Mouse (Mus musculus): ENCODE data around the gene 1700123O20Rik. TPM values are rescaled to one million over a fixed set of nuclear protein-coding genes. Genes with fewer than 3 reads are reported as not detected.

The 1700123O20Rik gene
- 77.0 and 90.6 TPM in 2 replicates for polyA plus RNA-seq (2012; rRNA removed)

GRCm38 (mm10) chr14:54686063-54686521, at the start of gene 1700123O20Rik:
1700123O20Rik (plus strand) TSS chr14:54686216.

GRCm38 (mm10) chr14:54640946-54641304, 45.1 kb upstream of the 1700123O20Rik start, which contains the start of gene Gm17606:
Gm17606 (plus strand) TSS chr14:54640952.

GRCm38 (mm10) chr14:54641305-54641969, 44.6 kb upstream of the 1700123O20Rik start, which contains the start of gene Cdh24:
Cdh24 (minus strand) TSS chr14:54641364.

GRCm38 (mm10) chr14:54686522-54687143, 617 bp downstream of the 1700123O20Rik start, which contains the start of gene Acin1:
Acin1 (minus strand) TSS chr14:54686931.

GRCm38 (mm10) chr14:54698733-54699132, 12.7 kb downstream of the 1700123O20Rik start, which contains the start of gene Gm29776:
Gm29776 (minus strand) TSS chr14:54698833.

GRCm38 (mm10) chr14:54712074-54712473, 26.1 kb downstream of the 1700123O20Rik start, which contains the start of gene Cebpe:
Cebpe (minus strand) TSS chr14:54712174.

Other genes starting within 250 kb of the 1700123O20Rik start
- gene Lrp10, start 222.1 kb upstream of the 1700123O20Rik start, polyA plus RNA-seq (2012; rRNA removed): 17.4 and 22.5 TPM in 2 replicates
- 12.4 and 13.4 TPM in 2 replicates for gene Rem2, start 210.1 kb upstream of the 1700123O20Rik start, polyA plus RNA-seq (2012; rRNA removed)
- gene Prmt5, start 168.7 kb upstream of the 1700123O20Rik start, polyA plus RNA-seq (2012; rRNA removed): 95.6 and 97.4 TPM in 2 replicates
- gene Haus4, start 131.6 kb upstream of the 1700123O20Rik start, polyA plus RNA-seq (2012; rRNA removed): 31.8 and 35.7 TPM in 2 replicates
- gene Ajuba, start 108.7 kb upstream of the 1700123O20Rik start, polyA plus RNA-seq (2012; rRNA removed): 40.6 and 48.1 TPM in 2 replicates
- 11.1 and 13.7 TPM in 2 replicates for gene 4931414P19Rik, start 80.2 kb upstream of the 1700123O20Rik start, polyA plus RNA-seq (2012; rRNA removed)
- 240 and 312 TPM in 2 replicates for gene Psmb5, start 68.2 kb upstream of the 1700123O20Rik start, polyA plus RNA-seq (2012; rRNA removed)
- 0.10 and 0.24 TPM in 2 replicates for gene Psmb11, start 64.8 kb upstream of the 1700123O20Rik start, polyA plus RNA-seq (2012; rRNA removed)
- gene Gm17606, start 45.3 kb upstream of the 1700123O20Rik start, polyA plus RNA-seq (2012; rRNA removed): not detected in 2 replicates
- gene Cdh24, start 44.9 kb upstream of the 1700123O20Rik start, polyA plus RNA-seq (2012; rRNA removed): 45.1 and 50.9 TPM in 2 replicates
- 400 and 680 TPM in 2 replicates for gene Acin1, start 715 bp downstream of the 1700123O20Rik start, polyA plus RNA-seq (2012; rRNA removed)
- gene Gm29776, start 12.6 kb downstream of the 1700123O20Rik start, polyA plus RNA-seq (2012; rRNA removed): 0.02 TPM in 1 of 2 replicates, not detected in the other
- 0.20 and 0.64 TPM in 2 replicates for gene Cebpe, start 26.0 kb downstream of the 1700123O20Rik start, polyA plus RNA-seq (2012; rRNA removed)
- 2.7 and 3.1 TPM in 2 replicates for gene Slc7a8, start 95.7 kb downstream of the 1700123O20Rik start, polyA plus RNA-seq (2012; rRNA removed)
- not detected in 2 replicates for gene Rnf212b, start 127.9 kb downstream of the 1700123O20Rik start, polyA plus RNA-seq (2012; rRNA removed)
- 8.0 and 11.2 TPM in 2 replicates for gene Homez, start 184.7 kb downstream of the 1700123O20Rik start, polyA plus RNA-seq (2012; rRNA removed)
- 6.4 and 6.8 TPM in 2 replicates for gene Ppp1r3e, start 191.3 kb downstream of the 1700123O20Rik start, polyA plus RNA-seq (2012; rRNA removed)
- gene Bcl2l2, start 197.2 kb downstream of the 1700123O20Rik start, polyA plus RNA-seq (2012; rRNA removed): 33.6 and 40.4 TPM in 2 replicates
- 0.31 and 0.50 TPM in 2 replicates for gene Gm20521, start 197.2 kb downstream of the 1700123O20Rik start, polyA plus RNA-seq (2012; rRNA removed)
- gene Pabpn1, start 206.3 kb downstream of the 1700123O20Rik start, polyA plus RNA-seq (2012; rRNA removed): 563 and 639 TPM in 2 replicates
- 183 and 215 TPM in 2 replicates for gene Slc22a17, start 226.9 kb downstream of the 1700123O20Rik start, polyA plus RNA-seq (2012; rRNA removed)
- 29.7 and 43.7 TPM in 2 replicates for gene Efs, start 239.9 kb downstream of the 1700123O20Rik start, polyA plus RNA-seq (2012; rRNA removed)
- 0.14 and 0.22 TPM in 2 replicates for gene Il25, start 246.5 kb downstream of the 1700123O20Rik start, polyA plus RNA-seq (2012; rRNA removed)